Mouse (Mus musculus) spleen, adult 2 months (tissue): Measurements from ENCODE around the gene Ror2. TPM values are rescaled to one million over a fixed set of nuclear protein-coding genes. Genes with fewer than 3 reads are reported as not detected.

Source experiments
- DNase-seq, 2 experiments: peaks; one replicate each; pipeline versions ENCODE4 v3.0.0 to v3.0.0-alpha.2; 2012 to 2021; ENCODE audit warnings: low spot score in 2 of 2, low read depth in 1 of 2
- H3K27ac ChIP-seq: fragments of 200-500 bp; 2 replicates; pipeline ENCODE4 v1.5.1; 2012; ENCODE audit warnings: low read length, inconsistent platforms; ENCODE audit not compliant: insufficient read depth
- H3K27me3 ChIP-seq: fragments of 200-500 bp; 2 replicates; pipeline ENCODE4 v1.6.1; 2012; ENCODE audit warnings: mild to moderate bottlenecking, moderate library complexity, low read length, inconsistent platforms; ENCODE audit not compliant: control insufficient read depth, insufficient read depth
- H3K36me3 ChIP-seq: fragments of 200-500 bp; 2 replicates; pipeline ENCODE4 v1.6.1; 2012; ENCODE audit warnings: mild to moderate bottlenecking, low read length, inconsistent platforms; ENCODE audit not compliant: control insufficient read depth, insufficient read depth
- H3K4me1 ChIP-seq: fragments of 200-500 bp; 2 replicates; pipeline ENCODE4 v1.6.1; 2011; ENCODE audit warnings: inconsistent platforms; ENCODE audit not compliant: control insufficient read depth, insufficient read depth, insufficient read length
- H3K4me3 ChIP-seq: fragments of 200-500 bp; 2 replicates; pipeline ENCODE4 v1.5.1; 2011; ENCODE audit warnings: mild to moderate bottlenecking, inconsistent platforms; ENCODE audit not compliant: insufficient read depth, insufficient read length; ENCODE audit errors: extremely low read depth
- CTCF ChIP-seq: fragments of 200-500 bp; IDR thresholded peaks from 2 replicates; pipeline ENCODE4 v1.5.1; 2011; ENCODE audit warnings: mild to moderate bottlenecking, inconsistent platforms; ENCODE audit not compliant: insufficient read depth, insufficient read length, insufficient replicate concordance; ENCODE audit errors: extremely low read depth
- POLR2A ChIP-seq: fragments of 200-500 bp; IDR thresholded peaks from 2 replicates; pipeline ENCODE4 v1.6.1; 2011; ENCODE audit warnings: low read depth, low read length, inconsistent platforms
- WGBS: fragments of 180-500 bp; shearing (Covaris S2); methylation state at CpG from one replicate; pipeline ENCODE4 v1.1.7; 2018; 5-methylcytosine and 5-hydroxymethylcytosine counted together
- polyA plus RNA-seq: library from polyadenylated mRNA; depleted of rRNA; stranded (reverse); fragments of >200 nt; gene quantifications from 2 replicates; pipeline ENCODE4 v1.2.3, GENCODE M21; 2012

Gene Ror2
- polyA plus RNA-seq, 1 experiment, result 2.3 TPM

DNA sequence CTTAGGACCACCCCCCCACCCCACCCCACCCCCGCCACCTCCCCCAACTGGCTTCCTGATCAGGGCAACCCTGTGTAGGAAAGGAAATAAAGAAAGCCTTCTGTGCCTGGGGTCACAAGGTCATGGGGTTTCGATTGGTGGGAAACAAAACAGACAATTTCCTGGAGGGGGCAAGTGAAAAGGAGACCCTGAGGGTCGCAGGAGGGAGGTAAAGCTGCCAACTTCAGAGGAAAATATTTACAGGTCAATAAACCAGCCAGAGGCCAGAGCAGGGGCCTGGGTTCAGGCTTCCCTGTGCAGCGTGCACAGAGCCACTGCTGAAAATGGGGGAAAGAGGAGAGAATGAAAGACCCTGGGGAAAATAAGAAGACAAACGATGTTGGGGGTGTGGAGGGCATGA lies 142.8 kb downstream of the Ror2 start:
- 45% methylated on average over 5 of the region's 5 CpGs for WGBS
- H3K4me1 ChIP-seq, result no peaks in the 10 kb centered on the region

DNA sequence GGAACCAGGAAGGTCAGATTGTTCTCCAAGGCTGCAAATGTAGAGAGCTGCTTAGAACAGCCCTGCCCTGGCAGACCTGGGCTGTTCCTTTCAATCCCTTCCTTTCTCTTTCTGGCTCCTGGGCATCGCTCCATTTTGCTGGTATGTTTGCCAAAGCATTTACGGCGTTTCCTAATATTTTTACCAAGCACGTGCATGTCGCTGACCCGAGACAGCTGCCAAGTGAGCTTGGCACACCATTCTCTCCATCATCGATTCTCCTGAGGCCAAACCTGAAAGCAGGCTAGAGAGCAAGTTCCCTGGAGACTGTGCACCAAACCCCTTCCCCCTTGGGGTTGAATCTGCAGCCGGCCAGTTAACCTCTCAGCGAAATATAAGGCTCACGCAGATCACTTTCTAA lies 143.7 kb downstream of the Ror2 start:
- 87% methylated on average over 10 of the region's 10 CpGs for WGBS
- Histone ChIP-seq H3K4me3 (no peak overlapping the region), H3K27ac (no peak overlapping the region), H3K4me1 (no peaks in the 10 kb centered on the region), H3K27me3 (no peaks in the 10 kb centered on the region), H3K36me3 (no peaks in the 10 kb centered on the region)
- no peak for DNase-seq
- TF ChIP-seq CTCF (no peak), POLR2A (no peak)

More for the DNA sequence above, 142.8 kb downstream of the Ror2 start:
- no peak overlapping the region for H3K27ac ChIP-seq
- no peak for DNase-seq
- no peaks in the 10 kb centered on the region for H3K27me3 ChIP-seq
- H3K36me3 ChIP-seq, result no peaks in the 10 kb centered on the region
- no peak overlapping the region for H3K4me3 ChIP-seq
- TF ChIP-seq CTCF (no peak), POLR2A (no peak)

DNA sequence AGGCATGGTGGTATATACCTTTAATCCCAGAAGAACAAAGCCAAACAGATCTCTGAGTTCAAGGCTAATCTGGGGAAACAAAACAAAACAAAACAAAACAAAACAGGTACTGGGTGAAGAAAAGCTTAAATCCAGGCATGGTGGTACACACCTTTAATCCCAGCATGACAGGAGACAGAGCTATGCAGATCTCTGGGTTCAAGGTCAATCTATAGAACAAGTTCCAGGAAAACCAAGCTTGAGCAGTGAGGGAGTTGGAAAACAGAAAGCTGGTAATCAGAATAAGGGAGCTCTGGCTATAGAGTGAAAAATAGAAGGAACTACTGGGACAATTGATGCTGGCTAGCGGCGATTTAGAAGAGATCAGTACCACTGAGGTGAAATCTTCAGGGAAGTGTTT lies 145.6 kb downstream of the Ror2 start:
- H3K4me3 ChIP-seq, result no peak overlapping the region
- TF ChIP-seq POLR2A (no peak), CTCF (no peak)

DNA sequence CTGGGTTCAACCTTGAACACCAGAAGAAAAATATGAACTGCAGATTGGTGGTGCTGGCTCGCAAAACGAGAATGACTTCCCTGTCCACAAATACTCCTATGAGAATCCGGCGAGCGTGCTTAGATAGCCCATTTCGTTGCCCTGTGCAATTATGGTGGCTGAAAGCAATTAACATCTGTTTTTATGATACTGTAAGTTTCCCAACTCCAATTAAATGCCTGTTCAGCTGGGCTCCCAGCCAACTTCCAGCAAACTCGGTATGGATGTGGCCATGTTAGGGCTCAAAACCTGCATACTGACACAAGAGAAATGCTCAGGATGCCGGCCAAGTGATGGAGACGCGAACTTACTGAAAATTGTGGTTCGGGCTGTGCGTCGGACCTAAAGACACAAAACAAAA lies 155.4 kb downstream of the Ror2 start:
- Histone ChIP-seq H3K4me1 (no peaks in the 10 kb centered on the region), H3K4me3 (no peak overlapping the region), H3K27me3 (no peaks in the 10 kb centered on the region), H3K27ac (no peak overlapping the region), H3K36me3 (no peaks in the 10 kb centered on the region)
- WGBS, result 91% methylated on average over 13 of the region's 13 CpGs
- DNase-seq, result no peak
- TF ChIP-seq CTCF (no peak), POLR2A (no peak)

More for the DNA sequence above, 145.6 kb downstream of the Ror2 start:
- Histone ChIP-seq H3K27ac (no peak overlapping the region), H3K36me3 (no peaks in the 10 kb centered on the region), H3K27me3 (no peaks in the 10 kb centered on the region), H3K4me1 (no peaks in the 10 kb centered on the region)
- 83% methylated on average over 2 of the region's 2 CpGs for WGBS
- DNase-seq, result no peak

DNA sequence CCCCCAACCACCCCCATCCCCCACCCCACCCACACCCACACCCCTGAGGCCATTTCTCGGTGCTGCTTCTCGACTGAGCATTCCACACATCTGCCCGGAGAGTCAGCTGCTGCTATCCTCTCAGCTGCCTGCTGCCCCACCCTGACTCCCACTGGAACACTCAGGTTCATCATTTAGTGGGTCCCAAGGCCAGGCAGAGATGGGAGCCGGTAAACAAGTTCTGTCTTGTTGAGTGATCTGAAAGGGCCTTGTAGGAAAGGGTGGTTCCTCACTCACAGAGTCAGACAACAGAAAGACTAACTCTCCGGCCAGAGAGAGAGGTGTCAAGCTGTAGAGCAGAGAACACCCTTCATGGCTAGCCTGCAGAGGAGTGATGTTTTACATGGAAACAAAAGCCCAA lies 155.9 kb downstream of the Ror2 start:
- Histone ChIP-seq H3K4me3 (no peak overlapping the region), H3K27ac (no peak overlapping the region), H3K4me1 (no peaks in the 10 kb centered on the region), H3K27me3 (no peaks in the 10 kb centered on the region), H3K36me3 (no peaks in the 10 kb centered on the region)
- 94% methylated on average over 5 of the region's 5 CpGs for WGBS
- no peak for DNase-seq
- no peak for TF ChIP-seq POLR2A

DNA sequence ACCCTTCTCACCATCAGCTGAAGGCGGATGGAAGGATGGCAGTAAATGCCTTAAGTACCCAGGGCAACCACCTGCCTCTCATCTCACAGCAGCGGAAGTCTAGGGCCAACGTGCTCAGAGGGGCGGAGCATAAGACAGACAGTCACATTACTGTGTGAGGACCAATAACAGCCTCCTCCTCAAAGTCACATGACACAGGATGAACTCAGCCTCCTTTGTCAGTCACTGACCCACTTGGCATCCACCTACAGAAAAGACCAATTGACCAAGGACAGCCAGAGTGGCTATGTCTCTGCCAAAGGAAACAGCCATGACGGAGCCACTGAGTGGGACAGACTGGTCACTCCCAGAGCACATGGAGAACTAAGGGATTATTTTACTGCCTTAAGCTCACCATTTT lies 160.3 kb downstream of the Ror2 start:
- Histone ChIP-seq H3K36me3 (no peaks in the 10 kb centered on the region), H3K27ac (no peak overlapping the region), H3K4me1 (no peaks in the 10 kb centered on the region), H3K27me3 (no peaks in the 10 kb centered on the region), H3K4me3 (no peak overlapping the region)
- no peak for DNase-seq
- TF ChIP-seq CTCF (no peak), POLR2A (no peak)
- WGBS, result 85% methylated on average over 5 of the region's 5 CpGs

DNA sequence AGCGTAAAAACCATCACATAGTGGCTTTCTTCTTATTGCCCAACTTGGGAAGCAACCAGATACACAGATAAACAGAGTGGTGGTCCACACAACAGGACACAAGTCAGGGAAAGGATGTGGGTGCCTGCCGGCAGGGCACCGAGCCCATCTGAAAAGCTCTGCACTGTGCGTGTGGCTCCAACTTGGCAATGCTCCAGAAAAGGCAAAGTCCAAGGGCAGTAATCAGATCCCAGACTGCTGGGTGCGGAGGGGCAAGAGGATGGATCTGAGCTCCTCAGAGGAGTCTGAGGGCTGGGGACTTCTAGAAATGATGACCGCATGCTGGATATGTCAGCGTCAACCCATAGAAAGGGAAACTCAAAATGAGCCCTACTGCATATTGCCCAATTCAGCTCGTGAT lies 163.8 kb downstream of the Ror2 start:
- no peaks in the 10 kb centered on the region for H3K4me1 ChIP-seq
- no peak for DNase-seq
- WGBS, result 83% methylated on average over 8 of the region's 8 CpGs
- H3K27me3 ChIP-seq, result no peaks in the 10 kb centered on the region
- no peak overlapping the region for H3K4me3 ChIP-seq
- no peak overlapping the region for H3K27ac ChIP-seq
- no peaks in the 10 kb centered on the region for H3K36me3 ChIP-seq
- TF ChIP-seq CTCF (no peak), POLR2A (no peak)

DNA sequence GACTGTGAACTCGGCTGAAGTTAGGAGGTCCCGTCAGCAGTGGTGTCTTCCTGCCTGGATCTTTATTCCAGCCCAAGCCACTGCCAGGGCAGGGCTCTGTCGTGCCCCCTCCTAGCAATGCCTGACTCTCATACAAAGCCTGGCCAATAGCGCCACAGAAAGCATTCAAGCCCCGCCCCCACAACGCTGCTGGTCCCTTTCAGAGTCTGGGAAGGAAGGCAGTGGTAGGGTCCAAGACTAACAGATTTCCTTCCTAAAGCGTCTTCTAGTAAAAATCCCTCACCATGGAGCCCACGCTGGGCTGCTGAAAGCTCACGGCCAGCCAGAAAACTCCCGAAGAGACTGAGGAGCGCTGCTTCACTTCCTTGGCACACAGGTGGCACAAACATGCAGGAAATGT lies 165.0 kb downstream of the Ror2 start:
- WGBS, result 28% methylated on average over 11 of the region's 11 CpGs
- no peak for DNase-seq
- no peak overlapping the region for H3K27ac ChIP-seq
- H3K4me1 ChIP-seq, result no peaks in the 10 kb centered on the region
- H3K36me3 ChIP-seq, result no peaks in the 10 kb centered on the region
- no peak for TF ChIP-seq POLR2A
- TF ChIP-seq CTCF, result no peak
- no peak overlapping the region for H3K4me3 ChIP-seq
- no peaks in the 10 kb centered on the region for H3K27me3 ChIP-seq
